Mouse (Mus musculus) common myeloid progenitor, adult 5-6 weeks (primary cell): ENCODE measurements around the gene Clcn1. TPM values are rescaled to one million over a fixed set of nuclear protein-coding genes. Genes with fewer than 3 reads are reported as not detected.
A peak's percentile ranks its signal among the peaks of the same experiment; 100 is the strongest.

Experiments
- ATAC-seq: replicated peaks from 2 replicates; pipeline ENCODE4 v1.8.0; 2016; ENCODE audit warnings: low read depth, mild to moderate bottlenecking, moderate TSS enrichment, inconsistent platforms; ENCODE audit not compliant: poor library complexity, severe bottlenecking
- total RNA-seq: library from RNA; stranded (forward); fragments of 200-1000, 187-1606 nt; gene quantifications from 2 replicates; pipeline ENCODE4 v1.2.3, GENCODE M21; 2017

The Clcn1 gene
- not detected in 2 replicates for total RNA-seq

DNA sequence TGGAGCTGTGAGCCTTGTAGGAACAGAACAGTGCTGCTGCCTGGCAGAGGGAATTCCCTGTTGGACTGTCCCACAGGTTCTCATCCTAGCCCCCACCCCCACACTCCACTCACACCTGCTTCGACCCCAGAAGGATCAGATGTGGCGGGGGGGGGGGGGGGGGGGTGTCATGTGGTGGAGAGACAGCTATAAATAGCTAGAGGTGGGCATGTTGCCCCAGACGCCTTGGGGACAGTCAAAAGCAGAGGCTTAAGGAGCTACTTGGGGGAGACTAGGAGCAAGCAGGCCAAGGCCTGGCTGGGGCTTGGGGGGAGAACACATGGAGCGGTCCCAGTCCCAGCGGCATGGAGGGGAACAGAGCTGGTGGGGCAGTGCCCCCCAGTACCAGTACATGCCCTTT lies at the start of gene Clcn1:
Clcn1 (plus strand) TSS at position 238 of the 400 bp plus-strand sequence.
- no peak for ATAC-seq

- ATAC-seq, result no peak
Measured at GRCm38 (mm10) chr6:42237276-42237805, 49.1 kb upstream of the Clcn1 start.

DNA sequence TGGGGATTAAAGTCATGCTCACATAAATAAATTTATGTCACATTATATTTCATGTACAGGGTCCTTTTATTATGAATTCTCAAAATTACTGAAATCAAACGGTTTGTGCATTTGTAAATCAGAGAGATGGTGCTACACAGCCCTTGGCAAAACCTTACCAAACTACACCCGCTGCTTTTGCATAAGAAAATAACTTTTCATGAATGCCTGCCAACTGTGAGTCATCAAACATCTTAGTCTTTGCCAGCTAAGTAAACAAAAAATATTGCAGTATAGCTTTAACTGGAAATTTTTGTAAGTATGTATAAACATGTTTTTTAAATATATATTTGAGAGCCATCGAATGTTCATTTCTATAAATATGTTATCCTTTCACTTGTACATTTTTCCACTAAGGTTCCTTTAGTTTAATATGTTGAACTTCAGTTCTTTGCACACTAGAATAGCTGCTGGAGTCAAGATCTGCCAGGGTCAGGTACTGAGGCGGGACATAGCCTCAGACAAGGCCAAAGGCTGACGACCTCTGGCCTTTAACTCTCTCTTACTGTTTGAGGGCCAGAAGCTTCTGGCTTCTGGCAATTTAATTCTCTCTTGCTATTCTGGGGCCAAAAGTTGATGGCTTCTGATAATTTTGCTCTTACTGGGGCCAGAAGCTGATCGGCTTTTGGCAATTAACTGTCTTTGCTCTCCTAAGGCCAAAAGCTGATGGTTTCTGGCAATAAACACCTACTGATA lies 45.0 kb upstream of the Clcn1 start:
- no peak for ATAC-seq

- peak; percentile 99 for ATAC-seq
Measured at GRCm38 (mm10) chr6:42245711-42246353, 40.7 kb upstream of the Clcn1 start, which contains the start of gene Gstk1. Gene Gstk1, plus strand, starts transcription at chr6:42245935.

- ATAC-seq, result no peak
Measured at GRCm38 (mm10) chr6:42247173-42247572, 39.3 kb upstream of the Clcn1 start.

GRCm38 (mm10) chr6:42247981-42248380 lies 38.5 kb upstream of the Clcn1 start:
- ATAC-seq, result no peak

GRCm38 (mm10) chr6:42251791-42252190 lies 34.7 kb upstream of the Clcn1 start:
- no peak for ATAC-seq

GRCm38 (mm10) chr6:42253103-42253502 lies 33.4 kb upstream of the Clcn1 start:
- ATAC-seq, result no peak

DNA sequence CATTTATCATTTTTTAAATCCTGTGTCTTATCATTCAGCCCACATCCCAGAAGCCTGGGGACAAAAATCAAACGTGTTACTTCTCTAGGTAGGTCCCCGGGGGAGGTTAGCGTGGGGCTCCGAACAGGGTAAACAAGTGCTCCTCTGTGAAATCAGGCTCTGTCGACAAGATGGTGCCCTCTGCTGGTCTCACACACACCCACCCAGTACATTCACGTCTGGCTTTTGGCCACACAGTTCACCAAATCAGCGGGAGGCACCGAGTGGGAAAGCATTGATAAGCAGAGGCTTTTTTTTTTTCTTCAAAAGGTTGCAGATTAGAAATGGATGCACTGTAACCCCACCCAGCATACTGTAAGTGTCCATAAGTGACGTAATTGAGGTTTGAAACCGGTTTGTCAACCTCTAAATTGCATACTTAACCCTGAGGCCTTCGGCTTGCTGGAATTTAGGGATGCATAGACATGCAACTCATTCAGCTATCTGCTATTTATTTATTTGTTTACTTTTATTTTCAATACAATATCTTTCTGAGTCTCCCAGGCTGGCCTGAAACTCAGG lies 29.1 kb upstream of the Clcn1 start:
- ATAC-seq, result peak; percentile 99

GRCm38 (mm10) chr6:42260430-42260829 lies 26.1 kb upstream of the Clcn1 start:
- no peak for ATAC-seq

DNA sequence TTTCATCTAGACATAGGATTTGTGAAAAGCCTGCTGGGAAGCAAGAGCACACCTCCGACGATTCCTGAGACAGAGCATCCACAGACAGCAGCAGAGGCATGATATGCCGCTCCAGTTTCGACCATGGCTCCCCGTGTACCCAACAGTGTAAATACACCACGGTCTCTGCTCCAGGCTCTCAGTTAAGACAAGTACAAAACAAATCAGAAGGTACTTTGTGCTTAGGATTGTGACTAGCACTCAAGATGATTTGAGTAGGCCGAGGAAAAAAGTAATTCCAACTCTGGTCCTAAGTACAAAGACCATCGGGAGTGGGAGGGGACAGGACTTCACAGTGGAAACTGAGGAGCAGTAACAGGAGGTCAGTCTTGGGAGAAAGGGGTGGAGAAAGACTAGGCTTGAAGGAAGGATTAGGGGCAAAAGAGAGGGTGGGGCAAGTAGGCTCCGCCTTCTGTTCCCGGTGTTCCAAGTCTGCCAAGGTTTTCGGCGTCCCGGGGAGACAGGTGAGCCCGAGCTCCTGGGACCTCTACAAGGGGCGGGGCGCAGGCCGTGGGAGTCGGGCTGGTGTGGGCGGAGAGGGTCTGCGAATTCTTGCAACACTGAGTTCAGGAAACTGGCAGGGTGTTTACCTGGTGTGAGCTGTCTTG lies 24.8 kb upstream of the Clcn1 start, which contains the start of gene Tmem139:
Tmem139 (plus strand) TSS at position 447 of the 647 bp plus-strand sequence.
- ATAC-seq, result no peak

- peak; percentile 91 for ATAC-seq
Measured at GRCm38 (mm10) chr6:42264626-42265312, 21.7 kb upstream of the Clcn1 start, which contains the start of gene Casp2. Gene Casp2, plus strand, starts transcription at chr6:42264985.

DNA sequence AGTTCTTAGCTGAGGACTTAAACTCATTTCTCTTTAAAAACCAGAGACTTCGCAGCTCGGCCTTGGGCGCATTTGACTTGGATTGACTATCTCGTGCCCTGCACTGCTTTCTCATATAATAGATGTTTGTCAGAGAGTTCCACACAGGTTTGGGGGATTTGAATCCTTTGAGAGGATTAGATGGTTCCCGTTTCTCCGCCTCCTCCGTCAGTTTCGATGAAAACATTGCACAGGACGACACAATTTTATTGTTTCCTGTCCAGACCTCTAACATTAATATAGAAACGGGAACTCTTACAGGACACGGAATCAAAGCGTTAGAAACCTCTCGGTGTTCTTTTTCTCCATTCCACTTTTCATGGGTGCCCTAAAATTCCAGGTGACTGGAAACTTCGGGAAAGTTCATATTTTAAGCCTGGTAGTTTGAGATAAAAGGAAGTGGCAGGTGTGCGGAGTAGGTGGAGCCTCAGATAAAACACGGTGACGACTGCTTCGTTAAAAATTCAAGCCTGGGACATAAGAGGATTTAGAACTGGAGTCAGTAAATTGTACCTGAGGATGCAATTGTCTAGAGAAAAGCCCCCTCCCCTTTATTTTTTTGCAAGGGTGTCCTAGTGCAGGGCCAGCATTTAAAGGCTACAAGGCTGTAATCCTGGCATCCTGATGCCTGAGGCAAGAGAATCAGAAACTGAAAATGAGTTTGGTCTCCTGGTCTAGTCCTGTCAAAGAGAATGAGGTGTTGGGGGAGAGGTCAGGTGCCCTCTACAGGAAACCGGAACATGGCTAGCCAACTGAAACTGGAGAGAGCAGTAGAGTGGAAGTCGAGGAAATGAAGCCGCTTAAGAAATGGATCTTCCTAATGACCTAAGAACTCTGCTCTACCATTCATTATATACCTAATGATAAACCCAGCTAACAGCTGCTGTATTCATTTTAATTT lies 20.8 kb upstream of the Clcn1 start:
- peak; percentile 39 for ATAC-seq

GRCm38 (mm10) chr6:42270817-42271216 lies 15.7 kb upstream of the Clcn1 start:
- ATAC-seq, result no peak

- no peak for ATAC-seq
Measured at GRCm38 (mm10) chr6:42276151-42276550, 10.3 kb upstream of the Clcn1 start.

- ATAC-seq, result no peak; the same call in 1 of the 2 replicates
Measured at GRCm38 (mm10) chr6:42282865-42283528, 3.5 kb upstream of the Clcn1 start.

DNA sequence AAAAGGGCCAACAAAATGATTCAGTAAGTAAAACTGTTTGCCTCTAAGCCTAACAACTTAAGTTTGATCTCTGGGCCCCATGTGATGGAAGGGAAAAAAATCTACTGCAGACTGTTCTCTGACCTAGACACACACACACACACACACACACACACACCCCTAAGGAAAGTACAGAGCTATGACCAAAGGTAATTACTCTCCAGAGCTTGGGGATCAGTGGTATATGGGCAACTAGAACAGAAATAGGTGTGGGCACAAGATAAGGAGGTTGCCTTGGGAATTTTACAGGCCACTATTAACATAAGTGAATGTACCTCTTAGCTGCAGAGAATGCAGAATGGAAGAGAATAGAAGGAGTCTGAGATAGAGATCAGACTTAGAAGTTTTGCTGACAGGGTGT lies 1.1 kb downstream of the Clcn1 start:
- ATAC-seq, result no peak

GRCm38 (mm10) chr6:42293327-42293726 lies 6.8 kb downstream of the Clcn1 start:
- ATAC-seq, result peak; percentile 96
